Mouse (Mus musculus) liver, adult 2 months (tissue): ENCODE measurements around the gene Gm45623.

Source experiments
- CTCF ChIP-seq: fragments of 200-500 bp; IDR thresholded peaks from 2 replicates; pipeline ENCODE4 v1.5.1; 2011; ENCODE audit warnings: low read depth, low read length, control low read depth
- POLR2A ChIP-seq: fragments of 200-500 bp; IDR thresholded peaks from 2 replicates; pipeline ENCODE4 v1.6.1; 2011; ENCODE audit warnings: low read length, control low read depth; ENCODE audit not compliant: insufficient read depth; ENCODE audit errors: extremely low read depth

- no peak for TF ChIP-seq POLR2A
- TF ChIP-seq CTCF: no peak
Measured at GRCm38 (mm10) chr13:56751774-56752173, 1.9 kb downstream of the Gm45623 start.
